Mouse (Mus musculus) pancreas, adult 10 weeks (tissue): Measurements from ENCODE around the gene 2010315B03Rik. TPM values are rescaled to one million over a fixed set of nuclear protein-coding genes. Genes with fewer than 3 reads are reported as not detected.

Source experiments
- polyA plus RNA-seq: library from polyadenylated mRNA; stranded (reverse); fragments of 350-450 nt; fragmentation: Illumina TruSeq; extraction: RNeasy Lipid Tissue Mini Kit (QIAGEN cat#74804); gene quantifications from one replicate; pipeline ENCODE4 v1.2.3, GENCODE M21; 2015; ENCODE audit warnings: low read depth, low replicate concordance; ENCODE audit not compliant: insufficient read depth

2010315B03Rik gene
- 5.1 TPM for polyA plus RNA-seq

GRCm38 (mm10) chr9:124312171-124313142 is at the start of gene 2010315B03Rik:
TSS of gene 2010315B03Rik (minus strand) at chr9:124312696.

Other genes with a start within 250 kb of the 2010315B03Rik start
- 2.8 TPM for gene Ccr2, start 210.7 kb downstream of the 2010315B03Rik start, polyA plus RNA-seq
- gene Ccr5, start 191.2 kb downstream of the 2010315B03Rik start, polyA plus RNA-seq, result 0.09 TPM
- 46.7 TPM for gene Ppp2r3d, start 164.2 kb upstream of the 2010315B03Rik start, polyA plus RNA-seq
- not detected for gene Gm21836, start 181.1 kb upstream of the 2010315B03Rik start, polyA plus RNA-seq